In the genomic region with DNA sequence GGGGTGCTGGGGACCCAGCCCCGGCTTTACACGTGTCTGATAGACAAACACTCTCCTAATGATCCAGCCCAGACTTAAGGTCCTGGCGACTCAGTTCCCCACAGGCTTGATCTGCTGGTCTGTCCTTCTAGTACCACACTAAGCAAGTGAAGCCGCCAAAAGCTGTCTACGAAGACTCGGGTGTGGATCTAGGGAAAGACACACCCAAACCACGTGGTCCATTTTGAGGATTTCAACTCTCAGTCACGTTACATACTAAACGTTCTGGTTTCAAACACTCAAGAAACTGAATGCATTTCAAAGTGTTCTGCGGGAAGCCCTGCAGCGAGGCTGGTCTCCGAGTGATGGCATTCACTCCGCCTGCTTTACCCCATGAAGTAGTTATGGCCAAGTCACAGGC, we compare ENCODE assay signal across 21 mouse cellular contexts. TPM values are rescaled to one million over a fixed set of nuclear protein-coding genes. Genes with fewer than 3 reads are reported as not detected.
DNase-seq lines count a peak whose midpoint lies in the region; ATAC-seq and TF ChIP-seq lines count a peak whose summit lies in the region.
"Had no signal": no experiment of that assay in that cellular context is flagged by ENCODE, and none has a peak within 500 bp of the region (broad histone marks: within the 10 kb centered on the region; RNA-seq: fewer than 3 reads in every experiment).

No protein-coding gene starts in this region.

- peaks cover 20% of the 10 kb centered on the region; the same call in 1 of the 2 replicates for H3K4me1 ChIP-seq in lung, postnatal 0 days (ENCODE audit: insufficient read depth, low read depth, low read length)
- H3K4me1 ChIP-seq in lung, adult 2 months (ENCODE audit: control insufficient read depth, insufficient read depth, low read length), result peaks cover 32% of the 10 kb centered on the region
- peaks cover 25% of the 10 kb centered on the region for H3K4me1 ChIP-seq in embryonic facial prominence, embryonic 15.5 days

- WGBS in lung, postnatal 0 days, result 57% methylated on average over 13 of the region's 13 CpGs
- WGBS in lung, adult 2 months, result 46% methylated on average over 13 of the region's 13 CpGs
- WGBS in embryonic facial prominence, embryonic 15.5 days, result 66% methylated on average over 13 of the region's 13 CpGs

- no peak for TF ChIP-seq CTCF in lung, postnatal 0 days (IDR thresholded peaks at IDR 0.05)
- no peak for TF ChIP-seq CTCF in lung, adult 2 months (IDR thresholded peaks at IDR 0.05; ENCODE audit: insufficient read depth, low read length)

- H3K9ac ChIP-seq in lung, postnatal 0 days (replicated peaks; ENCODE audit: low read depth), result no peak overlapping the region
- H3K9ac ChIP-seq in embryonic facial prominence, embryonic 15.5 days, result no peak overlapping the region
- H3K9ac ChIP-seq: forebrain, embryonic 12.5 days; forebrain, postnatal 0 days; hindbrain, embryonic 12.5 days had no signal

- TF ChIP-seq POLR2A in lung, adult 2 months (IDR thresholded peaks at IDR 0.05; ENCODE audit: borderline replicate concordance, extremely low read depth, low read depth, low read length), result no peak

- H3K4me2 ChIP-seq in lung, postnatal 0 days (replicated peaks; ENCODE audit: low read depth, low read length), result no peak overlapping the region
- no peak overlapping the region for H3K4me2 ChIP-seq in embryonic facial prominence, embryonic 15.5 days (replicated peaks)
- H3K4me2 ChIP-seq: forebrain, embryonic 12.5 days; hindbrain, embryonic 12.5 days had no signal

- peak; percentile 33 for DNase-seq in lung, postnatal 0 days (ENCODE audit: low spot score)
- no peak for DNase-seq in lung, adult 2 months
- peak; percentile 60 for DNase-seq in ZHBTc4 (ENCODE audit: low read depth, low spot score)
- DNase-seq in lung, postnatal 36 days, result peak; percentile 70
- no peak for DNase-seq in frontal cortex, adult 2 months (ENCODE audit: extremely low spot score in 1 of 2, low spot score in 1 of 2)
- no peak for DNase-seq in layer of hippocampus, postnatal 25 days (ENCODE audit: extremely low spot score in 1 of 2, low spot score in 1 of 2)
- DNase-seq: adrenal gland, postnatal 10 days; cerebellum, adult 18-20 months; cerebellum, adult 9-11 months; cerebellum, postnatal 36 days; forebrain, postnatal 0 days; gastrocnemius, postnatal 36 days; heart, adult 18-20 months; heart, postnatal 10 days; heart, postnatal 4 days had no signal

- TF ChIP-seq EP300 in lung, postnatal 0 days (IDR thresholded peaks at IDR 0.05), result no peak

- no peak overlapping the region for H3K4me3 ChIP-seq in lung, postnatal 0 days (ENCODE audit: low read depth, low read length)
- no peak overlapping the region for H3K4me3 ChIP-seq in lung, adult 2 months (replicated peaks; ENCODE audit: extremely low read depth, low read depth, low read length)
- no peak overlapping the region for H3K4me3 ChIP-seq in embryonic facial prominence, embryonic 15.5 days (replicated peaks)
- H3K4me3 ChIP-seq: forebrain, embryonic 12.5 days; heart, embryonic 10.5 days; hindbrain, embryonic 12.5 days had no signal

- H3K27ac ChIP-seq in lung, postnatal 0 days (ENCODE audit: low read length), result no peak overlapping the region
- H3K27ac ChIP-seq in embryonic facial prominence, embryonic 15.5 days (replicated peaks), result 0 out of 2 replicates have a peak overlapping the region, but pooled peaks have one; percentile 6
- H3K27ac ChIP-seq: forebrain, embryonic 12.5 days; heart, embryonic 10.5 days; hindbrain, embryonic 12.5 days had no signal

- H3K9me3 ChIP-seq in lung, postnatal 0 days (ENCODE audit: low read length), result no peaks in the 10 kb centered on the region
- H3K9me3 ChIP-seq in embryonic facial prominence, embryonic 15.5 days (replicated peaks), result no peaks in the 10 kb centered on the region
- H3K9me3 ChIP-seq: forebrain, embryonic 12.5 days; heart, embryonic 10.5 days; hindbrain, embryonic 12.5 days had no signal

- ATAC-seq in lung, postnatal 0 days, result no peak
- ATAC-seq in embryonic facial prominence, embryonic 15.5 days (ENCODE audit: insufficient number of reproducible peaks, low FRiP score, low TSS enrichment, low read depth), result no peak
- ATAC-seq: forebrain, postnatal 0 days; hindbrain, embryonic 16.5 days; inflammation-experienced regulatory T-cells, adult 6 months had no signal

- H3K27me3 ChIP-seq in lung, postnatal 0 days (replicated peaks; ENCODE audit: insufficient read depth, low read length), result no peaks in the 10 kb centered on the region
- no peaks in the 10 kb centered on the region for H3K27me3 ChIP-seq in embryonic facial prominence, embryonic 15.5 days
- H3K27me3 ChIP-seq: forebrain, embryonic 12.5 days; hindbrain, embryonic 12.5 days had no signal

- no peaks in the 10 kb centered on the region for H3K36me3 ChIP-seq in lung, postnatal 0 days (ENCODE audit: insufficient read depth, low read length)
- H3K36me3 ChIP-seq in embryonic facial prominence, embryonic 15.5 days, result no peaks in the 10 kb centered on the region

RNA-seq across cellular contexts. Expression of a gene that starts 27.9 kb away (rescaled TPM):
- polyA plus RNA-seq in lung, postnatal 0 days (2015; fragmentation: Nextera tagmentation; extraction: Ambion mirVana), result 5.7 and 8.8 TPM in 2 replicates
- polyA plus RNA-seq in lung, adult 2 months (2012; rRNA removed), result 27.1 and 30.4 TPM in 2 replicates
- polyA plus RNA-seq in embryonic facial prominence, embryonic 15.5 days (2015; fragmentation: Nextera tagmentation; extraction: Ambion mirVana), result 10.8 and 10.9 TPM in 2 replicates
- 15.4 TPM in 2 replicates for polyA plus RNA-seq in frontal cortex, adult 2 months (2012; rRNA removed)
- 10 to 100 TPM; 51.6 to 67.6 TPM for total RNA-seq in layer of hippocampus, postnatal 25 days (2021)

Comparison
In these comparisons a context has a peak if more than half of its experiments do, and no peak if none do; other contexts are left out.
1. DNase-seq: peak in lung, postnatal 0 days (single experiment), ZHBTc4 (single experiment) and lung, postnatal 36 days (single experiment); none in lung, adult 2 months (single experiment), frontal cortex, adult 2 months (0 of 2) and layer of hippocampus, postnatal 25 days (0 of 2).